Mouse (Mus musculus): ENCODE data around the gene Tiprl. TPM values are rescaled to one million over a fixed set of nuclear protein-coding genes. Genes with fewer than 3 reads are reported as not detected.

The Tiprl gene
- total and polyA plus RNA-seq, 2 experiments from 2014 or later: 27.0 to 144 TPM

DNA sequence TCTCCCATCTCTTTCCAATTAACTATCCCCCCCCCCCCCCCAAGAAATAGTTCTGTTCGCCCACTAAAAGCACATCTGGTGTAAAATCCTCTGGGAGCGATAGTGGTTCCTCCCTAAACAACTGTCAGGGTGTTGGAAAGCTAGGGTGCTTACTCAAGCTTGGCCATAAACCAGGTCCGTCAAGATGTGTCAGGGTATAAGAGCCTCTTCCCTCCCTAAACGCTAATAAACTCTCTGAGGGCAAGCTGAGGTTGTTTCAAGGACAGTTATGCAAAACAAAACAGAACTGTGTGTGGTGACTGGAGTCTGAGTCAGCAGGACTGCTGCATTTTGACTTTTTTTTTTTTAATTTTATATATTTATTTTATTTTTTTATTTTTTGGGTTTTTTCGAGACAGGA lies 10.3 kb upstream of the Tiprl start:
- H3K4me3 ChIP-seq (ENCODE audit: low read depth, low read length): no peak overlapping the region
- H3K4me1 ChIP-seq (ENCODE audit: insufficient read depth, low read length): no peaks in the 10 kb centered on the region
- no peak overlapping the region for H3K4me2 ChIP-seq (ENCODE audit: low read depth, low read length, poor library complexity, severe bottlenecking)
- WGBS: 87% methylated on average over 5 of the region's 5 CpGs
- TF ChIP-seq CTCF (IDR thresholded peaks at IDR 0.05): no peak
- H3K9ac ChIP-seq (replicated peaks; ENCODE audit: low read length, poor library complexity, severe bottlenecking): no peak overlapping the region
- ATAC-seq (ENCODE audit: low FRiP score): no peak
- H3K27ac ChIP-seq (ENCODE audit: low read depth, low read length): no peak overlapping the region
- no peaks in the 10 kb centered on the region for H3K27me3 ChIP-seq (ENCODE audit: insufficient read depth, low read length)
- DNase-seq (ENCODE audit: low spot score): no peak
- no peaks in the 10 kb centered on the region for H3K9me3 ChIP-seq (ENCODE audit: low read length)
- H3K36me3 ChIP-seq (ENCODE audit: insufficient read depth, low read length): no peaks in the 10 kb centered on the region

DNA sequence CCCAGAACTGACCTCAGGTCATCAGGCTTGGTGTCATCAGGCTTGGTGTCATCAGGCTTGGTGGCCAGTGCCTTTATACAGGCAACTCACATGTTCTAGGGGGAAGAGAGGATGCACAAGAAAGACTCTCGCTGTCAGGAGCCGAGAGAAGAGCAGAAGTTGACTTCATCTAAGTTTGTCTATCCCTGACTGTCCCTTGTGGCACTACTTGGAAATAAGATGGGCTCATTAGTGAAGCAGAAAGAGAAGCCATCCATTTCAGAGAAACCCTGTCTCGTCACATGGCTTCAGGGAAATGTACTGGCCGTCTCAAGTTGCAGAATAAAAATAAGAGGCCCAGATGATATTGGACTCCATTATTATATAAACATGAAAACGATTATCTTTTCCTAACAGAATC lies 9.8 kb upstream of the Tiprl start:
- Histone ChIP-seq H3K36me3 (ENCODE audit: insufficient read depth, low read length) (no peaks in the 10 kb centered on the region), H3K9me3 (ENCODE audit: low read length) (no peaks in the 10 kb centered on the region), H3K9ac (replicated peaks; ENCODE audit: low read length, poor library complexity, severe bottlenecking) (no peak overlapping the region), H3K4me3 (ENCODE audit: low read depth, low read length) (no peak overlapping the region), H3K27ac (ENCODE audit: low read depth, low read length) (no peak overlapping the region), H3K4me2 (ENCODE audit: low read depth, low read length, poor library complexity, severe bottlenecking) (no peak overlapping the region), H3K4me1 (ENCODE audit: insufficient read depth, low read length) (no peaks in the 10 kb centered on the region), H3K27me3 (ENCODE audit: insufficient read depth, low read length) (no peaks in the 10 kb centered on the region)
- WGBS: 84% methylated on average over 5 of the region's 5 CpGs
- DNase-seq (ENCODE audit: low spot score): no peak
- TF ChIP-seq CTCF (IDR thresholded peaks at IDR 0.05): no peak
- no peak for ATAC-seq (ENCODE audit: low FRiP score)

DNA sequence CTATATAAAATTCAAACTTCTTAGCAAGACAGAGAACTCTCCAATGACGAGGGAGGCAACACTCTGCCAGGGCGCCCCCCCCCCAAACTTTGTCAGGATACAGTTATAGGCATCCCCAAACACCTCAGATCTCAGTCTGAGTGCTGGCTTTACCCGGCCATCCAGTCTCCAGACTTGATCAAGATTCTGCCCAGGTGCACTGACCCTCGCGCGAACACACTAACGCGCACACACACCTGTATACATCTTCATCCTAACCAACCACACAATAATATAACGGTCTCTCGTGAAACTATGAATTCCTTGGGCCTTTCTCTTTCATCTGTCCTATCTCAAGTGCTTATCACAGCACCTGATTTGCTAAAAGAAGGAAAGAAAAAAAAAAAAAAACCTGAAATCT lies 950 bp downstream of the Tiprl start:
- Histone ChIP-seq H3K27ac (ENCODE audit: low read depth, low read length) (peak overlapping the region; percentile 93), H3K4me2 (ENCODE audit: low read depth, low read length, poor library complexity, severe bottlenecking) (peak overlapping the region; percentile 84), H3K4me1 (ENCODE audit: insufficient read depth, low read length) (peaks cover 3% of the 10 kb centered on the region; the same call in 1 of the 2 replicates), H3K9ac (replicated peaks; ENCODE audit: low read length, poor library complexity, severe bottlenecking) (peak overlapping the region; percentile 78), H3K9me3 (ENCODE audit: low read length) (no peaks in the 10 kb centered on the region), H3K4me3 (ENCODE audit: low read depth, low read length) (peak overlapping the region; percentile 74), H3K27me3 (ENCODE audit: insufficient read depth, low read length) (no peaks in the 10 kb centered on the region), H3K36me3 (ENCODE audit: insufficient read depth, low read length) (no peaks in the 10 kb centered on the region)
- DNase-seq (ENCODE audit: low spot score) (no peak), ATAC-seq (ENCODE audit: low FRiP score) (no peak)
- no peak for TF ChIP-seq CTCF (IDR thresholded peaks at IDR 0.05)
- 9% methylated on average over 10 of the region's 10 CpGs for WGBS

DNA sequence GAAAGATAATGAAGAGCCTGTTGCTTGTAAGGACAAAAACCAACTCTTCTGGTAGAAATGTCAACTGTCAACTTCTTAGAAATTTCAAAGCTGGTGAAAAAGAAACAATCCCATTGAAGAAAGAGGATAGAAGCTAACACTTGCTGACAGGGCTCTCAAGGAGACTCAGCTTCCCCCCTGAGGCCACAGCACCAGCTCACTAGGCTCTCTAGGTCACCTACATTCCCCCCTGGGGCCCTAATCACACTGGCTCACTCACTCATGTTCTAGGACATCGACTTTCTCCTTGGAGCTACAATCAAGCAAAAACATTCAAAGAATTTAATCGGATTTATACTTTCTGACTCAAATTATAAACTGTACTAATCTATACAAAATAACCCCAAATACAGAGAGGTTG lies 3.0 kb downstream of the Tiprl start:
- H3K9ac ChIP-seq (replicated peaks; ENCODE audit: low read length, poor library complexity, severe bottlenecking): no peak overlapping the region
- 86% methylated on average over 2 of the region's 2 CpGs for WGBS
- no peak for TF ChIP-seq CTCF (IDR thresholded peaks at IDR 0.05)
- no peak overlapping the region for H3K4me2 ChIP-seq (ENCODE audit: low read depth, low read length, poor library complexity, severe bottlenecking)
- ATAC-seq (ENCODE audit: low FRiP score): no peak
- H3K4me3 ChIP-seq (ENCODE audit: low read depth, low read length): no peak overlapping the region
- peaks cover 3% of the 10 kb centered on the region; the same call in 1 of the 2 replicates for H3K4me1 ChIP-seq (ENCODE audit: insufficient read depth, low read length)
- H3K9me3 ChIP-seq (ENCODE audit: low read length): no peaks in the 10 kb centered on the region
- no peaks in the 10 kb centered on the region for H3K27me3 ChIP-seq (ENCODE audit: insufficient read depth, low read length)
- H3K27ac ChIP-seq (ENCODE audit: low read depth, low read length): no peak overlapping the region
- no peaks in the 10 kb centered on the region for H3K36me3 ChIP-seq (ENCODE audit: insufficient read depth, low read length)
- DNase-seq (ENCODE audit: low spot score): no peak

DNA sequence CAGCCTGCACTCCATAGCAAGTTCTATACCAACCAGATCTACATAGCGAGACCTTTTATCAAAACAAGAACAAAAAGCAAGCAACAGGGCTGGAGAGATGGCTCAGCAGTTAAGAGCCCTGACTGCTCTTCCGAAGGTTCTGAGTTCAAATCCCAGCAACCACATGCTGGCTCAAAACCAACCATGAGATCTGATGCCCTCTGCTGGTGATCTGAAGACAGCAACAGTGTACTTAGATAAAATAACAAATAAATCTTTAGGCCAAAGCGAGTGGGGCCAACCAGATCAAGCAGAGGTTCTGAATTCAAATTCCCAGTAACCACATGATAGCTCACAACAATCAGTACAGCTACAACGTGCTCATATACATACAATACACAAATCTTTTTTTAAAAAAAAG lies 6.1 kb downstream of the Tiprl start:
- DNase-seq (ENCODE audit: low spot score): no peak
- no peaks in the 10 kb centered on the region for H3K9me3 ChIP-seq (ENCODE audit: low read length)
- no peaks in the 10 kb centered on the region for H3K27me3 ChIP-seq (ENCODE audit: insufficient read depth, low read length)
- TF ChIP-seq CTCF (IDR thresholded peaks at IDR 0.05): peak; percentile 38
- H3K4me3 ChIP-seq (ENCODE audit: low read depth, low read length): no peak overlapping the region
- H3K4me2 ChIP-seq (ENCODE audit: low read depth, low read length, poor library complexity, severe bottlenecking): no peak overlapping the region
- peaks cover 3% of the 10 kb centered on the region; the same call in 1 of the 2 replicates for H3K4me1 ChIP-seq (ENCODE audit: insufficient read depth, low read length)
- 95% methylated on average over 4 of the region's 4 CpGs for WGBS
- H3K9ac ChIP-seq (replicated peaks; ENCODE audit: low read length, poor library complexity, severe bottlenecking): no peak overlapping the region
- no peak overlapping the region for H3K27ac ChIP-seq (ENCODE audit: low read depth, low read length)
- no peak for ATAC-seq (ENCODE audit: low FRiP score)
- peaks cover 5% of the 10 kb centered on the region; the same call in 1 of the 2 replicates for H3K36me3 ChIP-seq (ENCODE audit: insufficient read depth, low read length)

DNA sequence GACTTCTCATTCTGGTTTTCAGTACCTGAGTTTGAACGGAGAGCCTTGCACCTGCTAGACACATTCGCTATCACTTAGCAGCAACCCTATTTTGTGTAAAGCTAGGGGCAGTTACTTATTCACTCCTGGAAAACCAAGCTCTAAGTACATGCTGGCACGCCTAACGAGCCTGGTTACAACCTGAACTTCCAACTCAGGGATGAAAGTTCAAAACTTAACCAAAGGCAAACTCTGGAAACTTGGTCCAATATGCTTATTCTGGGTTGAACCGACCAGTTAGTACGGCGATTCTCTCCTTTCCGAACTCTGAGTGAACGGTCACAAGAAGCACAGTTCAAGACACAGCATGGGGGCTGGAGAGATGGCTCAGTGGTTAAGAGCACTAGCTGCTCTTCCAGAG lies 7.2 kb downstream of the Tiprl start:
- no peak for DNase-seq (ENCODE audit: low spot score)
- Histone ChIP-seq H3K9me3 (ENCODE audit: low read length) (no peaks in the 10 kb centered on the region), H3K4me3 (ENCODE audit: low read depth, low read length) (no peak overlapping the region), H3K9ac (replicated peaks; ENCODE audit: low read length, poor library complexity, severe bottlenecking) (no peak overlapping the region), H3K4me2 (ENCODE audit: low read depth, low read length, poor library complexity, severe bottlenecking) (no peak overlapping the region), H3K4me1 (ENCODE audit: insufficient read depth, low read length) (no peaks in the 10 kb centered on the region), H3K27ac (ENCODE audit: low read depth, low read length) (no peak overlapping the region), H3K36me3 (ENCODE audit: insufficient read depth, low read length) (peaks cover 5% of the 10 kb centered on the region; the same call in 1 of the 2 replicates), H3K27me3 (ENCODE audit: insufficient read depth, low read length) (no peaks in the 10 kb centered on the region)
- WGBS: 96% methylated on average over 9 of the region's 9 CpGs
- no peak for ATAC-seq (ENCODE audit: low FRiP score)
- no peak for TF ChIP-seq CTCF (IDR thresholded peaks at IDR 0.05)

All from midbrain, postnatal 0 days (tissue).